Mouse (Mus musculus): ENCODE data around the gene Kctd21.
A peak's percentile ranks its signal among the peaks of the same experiment; 100 is the strongest.

The Kctd21 gene

DNA sequence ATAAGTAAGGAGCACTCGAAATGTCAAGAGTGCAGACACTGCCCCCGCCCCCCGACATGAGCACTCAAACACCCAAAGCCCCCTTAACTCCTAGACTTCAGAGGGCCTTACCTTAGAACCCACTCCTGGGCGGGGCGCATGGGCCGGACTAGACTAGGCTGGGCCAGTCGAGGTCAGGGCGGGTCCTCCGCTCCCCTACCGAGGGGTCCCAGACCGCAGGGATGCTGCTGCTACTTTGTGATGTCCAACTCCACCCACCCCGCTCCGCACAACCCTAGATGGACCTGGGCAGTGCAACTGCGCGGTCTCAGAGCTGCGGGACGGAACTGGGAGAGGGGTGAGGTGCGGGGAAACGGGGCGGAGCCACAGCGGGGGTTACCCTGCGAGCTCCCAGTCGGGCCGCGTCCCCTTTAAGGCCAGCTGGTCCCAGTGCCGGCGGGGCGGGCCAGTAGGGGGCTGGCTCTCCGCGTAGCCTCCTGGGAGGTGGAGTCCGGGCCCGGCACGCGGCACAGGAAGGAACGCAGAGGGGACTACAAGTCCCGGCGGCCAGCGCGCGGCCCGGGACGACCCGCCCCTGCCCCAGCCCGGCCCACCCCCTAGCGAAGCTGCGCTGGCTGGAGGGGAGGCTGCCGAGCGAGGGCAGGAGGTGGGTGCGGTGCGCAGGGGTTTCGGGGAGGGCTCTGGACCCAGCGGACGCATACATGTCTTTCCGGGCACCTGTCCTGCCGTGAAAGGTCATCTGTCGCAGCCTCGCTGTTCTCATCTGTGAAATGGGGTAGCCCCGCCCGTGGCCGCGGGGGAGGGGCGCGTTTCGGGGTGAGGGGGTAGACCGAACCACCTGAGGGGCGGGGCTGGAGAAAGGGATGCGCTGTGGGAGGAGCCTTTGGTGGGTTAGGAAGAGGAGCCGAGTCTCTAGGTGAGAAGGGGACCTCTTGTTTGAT lies at the start of gene Kctd21, which contains the start of gene Usp35:
TSS of gene Kctd21 (plus strand) at position 602 of the 941 bp plus-strand sequence.
TSS of gene Usp35 (minus strand) at position 295 of the 941 bp plus-strand sequence.
- DNase-seq (ENCODE audit: inconsistent age in 2 of 2, low spot score in 1 of 2): peak; percentile 98

- no peak for DNase-seq (ENCODE audit: inconsistent age in 2 of 2, low spot score in 1 of 2)
These were observed 35.1 kb upstream of the Kctd21 start for GRCm38 (mm10) chr7:97296986-97297385.

DNA sequence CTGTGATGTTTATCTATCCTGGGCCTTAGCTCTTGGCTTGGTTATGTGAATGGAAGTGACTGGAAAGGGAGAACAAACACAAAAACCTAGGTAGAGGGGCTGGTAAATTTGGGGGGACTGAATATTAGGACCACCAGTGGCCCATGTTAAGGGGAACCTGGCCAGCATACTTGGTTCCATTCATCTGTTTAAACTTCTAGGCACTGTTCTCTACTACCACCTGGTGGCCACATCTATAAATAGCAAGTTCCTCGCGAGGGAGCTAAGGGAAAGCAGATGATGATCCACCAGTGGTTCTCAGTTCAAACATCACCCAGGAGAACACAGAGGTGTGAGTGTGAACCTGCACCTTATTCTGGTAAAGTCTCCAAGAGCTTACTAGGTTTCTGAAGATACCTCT lies 34.7 kb upstream of the Kctd21 start:
- DNase-seq (ENCODE audit: inconsistent age in 2 of 2, low spot score in 1 of 2): peak; percentile 54 to 90

DNA sequence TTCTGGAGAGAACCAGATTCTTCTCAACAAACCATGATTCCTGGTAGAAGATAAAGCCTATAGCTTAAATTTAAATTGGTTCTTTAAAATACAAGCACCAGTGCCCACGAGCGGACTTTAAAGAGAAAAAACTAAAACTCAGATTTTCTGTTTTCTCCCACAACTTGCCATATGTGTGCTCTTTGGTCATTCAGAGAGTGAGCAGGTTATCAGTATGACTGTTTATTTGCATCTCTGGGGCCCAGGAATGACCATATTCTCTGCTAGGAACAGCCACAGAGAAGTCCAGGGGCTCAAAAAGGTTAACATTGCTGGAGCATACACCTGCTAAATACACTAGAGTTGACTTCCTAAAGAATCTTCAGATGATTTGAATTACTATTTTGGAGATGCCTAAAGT lies 33.8 kb upstream of the Kctd21 start:
- DNase-seq (ENCODE audit: inconsistent age in 2 of 2, low spot score in 1 of 2): no peak

GRCm38 (mm10) chr7:97298943-97299342 lies 33.2 kb upstream of the Kctd21 start:
- DNase-seq (ENCODE audit: inconsistent age in 2 of 2, low spot score in 1 of 2): peak in 1 of 2 experiments; percentile 18

- DNase-seq (ENCODE audit: inconsistent age in 2 of 2, low spot score in 1 of 2): peak in 1 of 2 experiments; percentile 21
These were observed 31.2 kb upstream of the Kctd21 start for GRCm38 (mm10) chr7:97300914-97301313.

DNA sequence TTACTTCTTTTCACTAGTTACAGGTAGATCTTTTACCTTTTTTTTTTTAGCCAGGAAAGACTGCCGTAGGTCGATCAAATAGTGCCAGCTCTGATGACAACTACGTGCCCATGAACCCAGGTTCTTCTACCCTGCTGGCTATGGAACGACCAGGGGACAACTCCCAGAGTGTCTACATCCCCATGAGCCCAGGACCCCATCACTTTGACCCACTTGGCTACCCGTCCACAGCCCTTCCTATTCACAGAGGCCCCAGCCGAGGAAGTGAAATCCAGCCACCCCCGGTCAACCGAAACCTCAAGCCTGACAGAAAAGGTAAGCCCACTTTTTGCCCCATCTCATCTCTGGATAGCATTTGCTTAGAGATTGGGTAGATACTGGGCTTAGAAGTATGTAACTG lies 30.8 kb upstream of the Kctd21 start:
- DNase-seq (ENCODE audit: inconsistent age in 2 of 2, low spot score in 1 of 2): peak; percentile 4 to 18

- peak; percentile 8 to 50 for DNase-seq (ENCODE audit: inconsistent age in 2 of 2, low spot score in 1 of 2)
These were observed 29.9 kb upstream of the Kctd21 start for GRCm38 (mm10) chr7:97302261-97302660.

DNA sequence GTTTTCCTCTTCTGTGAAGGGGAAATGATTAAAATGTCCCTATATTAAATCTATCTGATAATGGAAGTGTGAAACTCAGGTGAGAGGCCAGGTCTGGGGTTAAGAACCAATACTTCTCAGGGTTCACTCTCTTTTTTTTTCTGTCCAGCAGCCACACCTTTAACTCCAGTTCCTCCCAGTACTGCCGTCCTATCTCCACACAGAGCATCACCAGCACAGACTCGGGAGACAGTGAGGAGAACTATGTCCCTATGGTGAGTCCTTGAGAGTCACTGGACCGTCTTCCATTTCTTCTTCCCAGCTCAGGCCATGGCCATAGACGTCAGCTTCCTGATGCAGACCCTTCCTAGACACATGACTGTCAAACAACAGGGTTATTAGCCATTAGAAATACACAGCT lies 29.3 kb upstream of the Kctd21 start:
- DNase-seq (ENCODE audit: inconsistent age in 2 of 2, low spot score in 1 of 2): peak in 1 of 2 experiments; percentile 21

DNA sequence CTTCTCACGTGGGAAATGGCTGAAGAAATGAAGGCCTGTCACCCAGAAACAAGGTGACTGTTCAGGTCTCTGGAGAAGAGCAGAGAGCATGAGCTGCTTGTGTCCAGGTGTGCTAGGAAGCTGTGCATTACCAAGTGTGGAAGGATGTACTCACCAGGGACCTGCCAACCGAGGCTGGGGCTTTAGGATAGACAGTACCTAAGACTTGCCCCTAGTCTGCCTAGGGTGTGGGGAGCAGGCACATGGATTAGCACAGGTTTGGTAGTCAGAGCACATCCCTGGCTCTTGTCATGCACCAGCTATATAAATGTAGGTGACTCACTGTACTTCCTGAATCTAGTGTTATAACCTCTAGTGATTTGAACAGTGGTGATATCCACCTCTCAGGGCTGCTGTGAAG lies 28.5 kb upstream of the Kctd21 start:
- peak in 1 of 2 experiments; percentile 24 for DNase-seq (ENCODE audit: inconsistent age in 2 of 2, low spot score in 1 of 2)

GRCm38 (mm10) chr7:97304471-97304870 lies 27.7 kb upstream of the Kctd21 start:
- DNase-seq (ENCODE audit: inconsistent age in 2 of 2, low spot score in 1 of 2): peak; percentile 5 to 30

- DNase-seq (ENCODE audit: inconsistent age in 2 of 2, low spot score in 1 of 2): peak in 1 of 2 experiments; percentile 16
These were observed 26.9 kb upstream of the Kctd21 start for GRCm38 (mm10) chr7:97305206-97305605.

DNA sequence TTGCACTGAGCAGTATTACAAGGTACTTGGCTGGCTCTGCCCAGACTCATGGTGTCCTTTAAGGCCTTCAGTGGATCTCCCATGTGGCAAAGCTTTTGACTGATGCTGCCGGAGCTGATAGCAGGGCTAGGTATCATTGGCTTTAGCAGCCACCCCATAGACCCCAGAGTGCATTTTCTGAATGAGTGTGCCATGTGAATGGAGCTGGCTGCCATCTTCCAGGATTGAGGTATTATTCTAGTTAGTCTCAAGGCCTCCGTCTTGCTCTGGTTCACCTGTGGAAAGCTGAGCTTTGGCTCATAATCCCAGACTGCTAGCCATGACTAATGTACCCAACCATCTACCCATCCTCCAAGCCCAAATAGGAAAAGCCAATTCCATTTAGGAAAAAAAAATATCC lies 25.3 kb upstream of the Kctd21 start:
- DNase-seq (ENCODE audit: inconsistent age in 2 of 2, low spot score in 1 of 2): no peak

- no peak for DNase-seq (ENCODE audit: inconsistent age in 2 of 2, low spot score in 1 of 2)
These were observed 24.6 kb upstream of the Kctd21 start for GRCm38 (mm10) chr7:97307546-97307945.

GRCm38 (mm10) chr7:97309461-97310340 lies 22.4 kb upstream of the Kctd21 start:
- DNase-seq (ENCODE audit: inconsistent age in 2 of 2, low spot score in 1 of 2): peak in 1 of 2 experiments; percentile 2

DNA sequence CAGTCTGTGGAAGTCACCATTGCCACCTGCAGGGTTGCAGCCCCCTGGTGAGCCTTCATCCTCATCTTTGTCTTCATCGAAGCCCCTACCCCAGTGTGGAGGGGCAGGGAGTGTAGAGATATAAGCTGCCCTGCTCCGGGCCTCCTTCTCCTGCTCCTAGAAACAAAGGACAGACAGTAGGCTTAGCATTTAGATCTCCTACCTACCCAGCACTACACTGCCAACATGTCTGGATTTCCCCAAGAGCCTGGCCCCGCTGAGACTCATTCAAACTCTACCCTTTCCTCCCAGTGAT lies 21.8 kb upstream of the Kctd21 start:
- DNase-seq (ENCODE audit: inconsistent age in 2 of 2, low spot score in 1 of 2): no peak

GRCm38 (mm10) chr7:97311620-97312019 lies 20.5 kb upstream of the Kctd21 start:
- peak in 1 of 2 experiments; percentile 3 for DNase-seq (ENCODE audit: inconsistent age in 2 of 2, low spot score in 1 of 2)

DNA sequence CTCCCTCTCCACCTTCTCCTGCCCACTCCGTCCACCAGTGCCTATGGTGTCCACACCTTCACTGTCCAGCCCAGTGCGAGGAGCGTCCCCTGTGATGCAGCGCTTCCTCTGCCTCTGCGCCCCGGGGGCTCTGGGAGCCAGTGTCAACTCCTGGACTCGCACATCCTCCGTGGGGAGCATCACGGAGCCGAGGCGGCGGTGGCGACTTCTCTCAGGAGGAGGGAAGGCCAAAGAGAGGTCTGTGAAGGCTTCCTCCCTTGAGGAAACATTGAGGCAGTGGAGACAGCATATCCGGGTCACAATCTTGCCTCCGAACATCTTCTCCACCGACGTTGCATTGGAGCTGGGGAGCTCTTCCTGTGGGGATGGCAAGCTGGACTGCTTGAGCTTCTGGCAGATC lies 19.9 kb upstream of the Kctd21 start:
- DNase-seq (ENCODE audit: inconsistent age in 2 of 2, low spot score in 1 of 2): peak in 1 of 2 experiments; percentile 5

DNA sequence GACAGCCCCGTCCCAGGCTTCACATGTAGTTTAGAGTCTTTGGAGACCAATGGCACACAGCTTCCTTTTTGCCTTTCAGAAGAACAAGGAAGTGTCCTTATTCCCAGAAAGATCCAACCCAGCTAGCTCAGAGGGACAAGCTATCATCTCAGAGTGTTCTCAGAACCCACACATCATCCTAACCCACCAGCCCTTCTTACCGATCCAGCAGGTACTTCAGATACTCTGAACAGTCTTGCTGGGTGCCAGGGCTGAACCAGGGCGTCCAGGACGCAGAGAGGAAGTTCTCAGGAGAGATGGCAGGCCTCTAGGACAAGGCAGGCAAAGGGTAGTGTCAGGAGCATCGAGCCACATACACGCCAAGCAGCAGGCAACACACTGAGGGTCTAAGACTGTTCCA lies 19.3 kb upstream of the Kctd21 start:
- DNase-seq (ENCODE audit: inconsistent age in 2 of 2, low spot score in 1 of 2): peak in 1 of 2 experiments; percentile 2

DNA sequence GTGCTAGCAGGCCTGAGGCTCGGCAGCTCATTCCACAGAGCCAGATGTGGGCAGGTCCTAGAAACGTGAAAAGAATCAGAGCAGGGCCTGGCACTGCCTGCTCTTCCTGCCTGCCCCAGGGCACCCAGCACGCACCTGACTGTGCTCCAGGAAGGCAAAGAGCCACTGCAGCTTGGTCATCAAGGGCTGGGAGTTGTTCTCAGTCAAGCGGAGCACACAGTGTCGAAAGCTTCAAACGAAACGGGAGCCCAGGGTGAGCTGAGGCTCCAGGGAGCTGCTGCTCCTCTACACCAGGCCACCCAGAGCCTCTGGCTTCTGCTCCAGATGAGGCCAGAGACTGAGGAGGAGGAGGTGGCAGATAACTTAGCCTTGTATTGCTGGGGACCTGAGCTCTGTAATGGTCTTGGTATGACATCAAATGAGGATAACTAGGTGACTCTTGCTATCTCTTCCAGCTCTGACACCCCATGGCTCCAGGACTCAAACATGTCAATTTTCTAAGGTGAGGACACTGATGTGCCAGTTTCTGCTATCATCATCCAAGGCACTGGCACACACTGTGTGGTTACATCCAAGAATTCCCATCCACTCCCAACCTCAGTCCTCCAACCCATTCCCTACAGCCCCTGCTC lies 18.6 kb upstream of the Kctd21 start:
- peak in 1 of 2 experiments; percentile 9 for DNase-seq (ENCODE audit: inconsistent age in 2 of 2, low spot score in 1 of 2)

GRCm38 (mm10) chr7:97314646-97315045 lies 17.5 kb upstream of the Kctd21 start:
- DNase-seq (ENCODE audit: inconsistent age in 2 of 2, low spot score in 1 of 2): no peak
